In the genomic region with DNA sequence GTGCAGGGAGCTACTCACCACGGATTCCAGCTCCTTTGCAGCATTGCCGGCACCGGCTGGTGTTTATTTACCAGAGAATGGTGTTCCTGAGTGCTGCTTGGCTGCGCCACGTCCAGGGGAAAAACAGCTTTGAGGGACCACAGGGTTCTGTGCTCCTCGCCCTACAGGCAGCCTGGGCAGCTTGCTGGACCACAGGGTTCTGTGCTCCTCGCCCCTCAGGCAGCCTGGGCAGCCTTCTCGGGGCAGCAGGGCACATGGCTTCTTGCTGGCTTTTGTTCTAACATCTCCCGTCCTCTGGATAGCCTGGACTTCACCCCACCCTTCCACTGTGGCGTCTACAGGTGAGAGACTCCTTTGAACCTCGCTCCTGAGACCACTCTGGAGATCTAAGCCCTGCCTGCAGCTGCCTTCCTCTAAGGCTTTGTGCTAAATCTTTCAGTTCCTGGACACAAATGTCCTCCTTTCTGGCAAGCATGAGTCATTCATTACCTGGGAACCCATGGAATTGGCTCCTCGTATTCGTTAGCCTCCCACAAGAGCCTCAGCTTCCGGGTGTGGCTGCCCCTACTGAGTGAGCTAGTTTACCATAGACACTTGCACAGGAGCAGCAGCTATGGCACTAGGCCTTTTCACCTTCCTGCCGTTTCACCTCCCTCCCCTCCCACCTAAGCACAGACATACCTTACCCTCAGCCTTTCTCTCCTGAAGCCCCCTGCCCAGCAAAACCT, we compare ENCODE assay signal across 24 mouse cellular contexts. TPM values are rescaled to one million over a fixed set of nuclear protein-coding genes. Genes with fewer than 3 reads are reported as not detected.
DNase-seq lines count a peak whose midpoint lies in the region; ATAC-seq lines count a peak whose summit lies in the region.
"Had no signal": no experiment of that assay in that cellular context is flagged by ENCODE, and none has a peak within 500 bp of the region (broad histone marks: within the 10 kb centered on the region; RNA-seq: fewer than 3 reads in every experiment).

No protein-coding gene starts in this region.

- H3K36me3 ChIP-seq in kidney, embryonic 15.5 days, result no peaks in the 10 kb centered on the region
- H3K36me3 ChIP-seq in kidney, embryonic 16.5 days (ENCODE audit: insufficient read depth, low read length), result no peaks in the 10 kb centered on the region
- no peaks in the 10 kb centered on the region for H3K36me3 ChIP-seq in embryonic facial prominence, embryonic 11.5 days (replicated peaks; ENCODE audit: control insufficient read depth, insufficient read depth, low read depth, low read length)
- H3K36me3 ChIP-seq in limb, embryonic 11.5 days (ENCODE audit: control insufficient read depth, insufficient read depth, low read length), result no peaks in the 10 kb centered on the region
- H3K36me3 ChIP-seq: forebrain, embryonic 12.5 days; limb, embryonic 13.5 days; liver, embryonic 15.5 days had no signal

- DNase-seq in cerebellum, postnatal 25 days, result peak; percentile 43 to 44
- no peak for DNase-seq in cerebellum, postnatal 14 days
- no peak for DNase-seq in embryonic facial prominence, embryonic 11.5 days (ENCODE audit: low spot score)
- no peak for DNase-seq in limb, embryonic 11.5 days (ENCODE audit: low spot score)
- DNase-seq in yolk sac, embryonic 10.5 days (ENCODE audit: low spot score), result no peak
- DNase-seq in testis, postnatal 14 days (ENCODE audit: low spot score), result no peak
- DNase-seq: adrenal gland, postnatal 10 days; B cell, adult 2 months; gastrocnemius, postnatal 10 days; heart, adult 18-20 months; heart, postnatal 4 days; kidney, adult 18-20 months; kidney, postnatal 36 days; layer of hippocampus, adult 9-11 months; lung, postnatal 36 days; retina, postnatal 1 day had no signal

- H3K4me3 ChIP-seq in kidney, embryonic 15.5 days (replicated peaks), result no peak overlapping the region
- no peak overlapping the region for H3K4me3 ChIP-seq in kidney, embryonic 16.5 days (ENCODE audit: low read length)
- no peak overlapping the region for H3K4me3 ChIP-seq in embryonic facial prominence, embryonic 11.5 days (ENCODE audit: low read depth, low read length)
- no peak overlapping the region for H3K4me3 ChIP-seq in limb, embryonic 11.5 days (ENCODE audit: low read depth, low read length)
- H3K4me3 ChIP-seq: forebrain, embryonic 12.5 days; limb, embryonic 13.5 days; liver, embryonic 15.5 days had no signal

- no peaks in the 10 kb centered on the region for H3K27me3 ChIP-seq in kidney, embryonic 15.5 days
- no peaks in the 10 kb centered on the region for H3K27me3 ChIP-seq in kidney, embryonic 16.5 days (ENCODE audit: insufficient read depth, low read length)
- H3K27me3 ChIP-seq in embryonic facial prominence, embryonic 11.5 days (ENCODE audit: control insufficient read depth, insufficient read depth, low read length), result no peaks in the 10 kb centered on the region
- no peaks in the 10 kb centered on the region for H3K27me3 ChIP-seq in limb, embryonic 11.5 days (ENCODE audit: control insufficient read depth, insufficient read depth, low read length)
- H3K27me3 ChIP-seq: forebrain, embryonic 12.5 days had no signal

- H3K4me2 ChIP-seq in kidney, embryonic 15.5 days, result 0 out of 2 replicates have a peak overlapping the region, but pooled peaks have one; percentile 9
- H3K4me2 ChIP-seq in kidney, embryonic 16.5 days (replicated peaks; ENCODE audit: low read depth, low read length), result no peak overlapping the region
- H3K4me2 ChIP-seq in embryonic facial prominence, embryonic 11.5 days (ENCODE audit: low read depth, low read length), result no peak overlapping the region
- H3K4me2 ChIP-seq in limb, embryonic 11.5 days (ENCODE audit: low read depth, severe bottlenecking), result no peak overlapping the region
- H3K4me2 ChIP-seq: forebrain, embryonic 12.5 days; limb, embryonic 13.5 days; liver, embryonic 15.5 days had no signal

- H3K9ac ChIP-seq in kidney, embryonic 15.5 days, result 0 out of 2 replicates have a peak overlapping the region, but pooled peaks have one; percentile 10
- H3K9ac ChIP-seq in kidney, embryonic 16.5 days (replicated peaks; ENCODE audit: low read length), result no peak overlapping the region
- H3K9ac ChIP-seq in embryonic facial prominence, embryonic 11.5 days (replicated peaks; ENCODE audit: low read length), result 0 out of 2 replicates have a peak overlapping the region, but pooled peaks have one; percentile 11
- 0 out of 2 replicates have a peak overlapping the region, but pooled peaks have one; percentile 22 for H3K9ac ChIP-seq in limb, embryonic 11.5 days (ENCODE audit: low read length)
- H3K9ac ChIP-seq: forebrain, embryonic 12.5 days; limb, embryonic 13.5 days; liver, embryonic 15.5 days had no signal

- 61% methylated on average over 15 of the region's 15 CpGs for WGBS in kidney, embryonic 15.5 days
- 59% methylated on average over 15 of the region's 15 CpGs for WGBS in kidney, embryonic 16.5 days
- WGBS in embryonic facial prominence, embryonic 11.5 days, result 62% methylated on average over 15 of the region's 15 CpGs
- WGBS in limb, embryonic 11.5 days, result 58% methylated on average over 15 of the region's 15 CpGs

- 0 out of 2 replicates have a peak, but pooled peaks cover 3% of the 10 kb centered on the region for H3K9me3 ChIP-seq in kidney, embryonic 15.5 days (replicated peaks)
- H3K9me3 ChIP-seq in kidney, embryonic 16.5 days (ENCODE audit: low read length), result no peaks in the 10 kb centered on the region
- H3K9me3 ChIP-seq in embryonic facial prominence, embryonic 11.5 days (replicated peaks; ENCODE audit: control insufficient read depth, low read length), result no peaks in the 10 kb centered on the region
- H3K9me3 ChIP-seq in limb, embryonic 11.5 days (ENCODE audit: control insufficient read depth, low read length), result no peaks in the 10 kb centered on the region
- H3K9me3 ChIP-seq: forebrain, embryonic 12.5 days; limb, embryonic 13.5 days; liver, embryonic 15.5 days had no signal

- no peak overlapping the region for H3K27ac ChIP-seq in kidney, embryonic 15.5 days
- no peak overlapping the region for H3K27ac ChIP-seq in kidney, embryonic 16.5 days (ENCODE audit: low read length)
- no peak overlapping the region for H3K27ac ChIP-seq in embryonic facial prominence, embryonic 11.5 days (replicated peaks; ENCODE audit: low read depth, low read length)
- H3K27ac ChIP-seq in limb, embryonic 11.5 days (replicated peaks; ENCODE audit: low read depth, low read length), result no peak overlapping the region
- H3K27ac ChIP-seq: forebrain, embryonic 12.5 days; limb, embryonic 13.5 days; liver, embryonic 15.5 days had no signal

- no peak for ATAC-seq in kidney, embryonic 15.5 days (replicated peaks; ENCODE audit: low FRiP score)
- ATAC-seq in kidney, embryonic 16.5 days (ENCODE audit: low FRiP score, low TSS enrichment), result no peak; the same call in 1 of the 2 replicates
- ATAC-seq in embryonic facial prominence, embryonic 11.5 days (replicated peaks; ENCODE audit: insufficient number of reproducible peaks, low FRiP score, low TSS enrichment, low read depth), result no peak
- ATAC-seq in limb, embryonic 11.5 days (ENCODE audit: insufficient number of reproducible peaks, low FRiP score, low TSS enrichment, low read depth), result no peak

- peaks cover 16% of the 10 kb centered on the region for H3K4me1 ChIP-seq in kidney, embryonic 15.5 days
- peaks cover 10% of the 10 kb centered on the region; the same call in 1 of the 2 replicates for H3K4me1 ChIP-seq in kidney, embryonic 16.5 days (ENCODE audit: insufficient read depth, low read length)
- no peaks in the 10 kb centered on the region for H3K4me1 ChIP-seq in embryonic facial prominence, embryonic 11.5 days (ENCODE audit: control insufficient read depth, insufficient read depth, low read length)
- H3K4me1 ChIP-seq in limb, embryonic 11.5 days (ENCODE audit: control insufficient read depth, insufficient read depth, low read length), result peaks cover 7% of the 10 kb centered on the region; the same call in 1 of the 2 replicates

RNA-seq across cellular contexts. Expression of a gene that starts 4.0 kb away (rescaled TPM):
- polyA plus RNA-seq in kidney, embryonic 15.5 days (2015; fragmentation: Nextera tagmentation; extraction: Ambion mirVana), result 0.14 TPM in 1 of 2 replicates, not detected in the other
- not detected in 2 replicates for polyA plus RNA-seq in kidney, embryonic 16.5 days (2015; fragmentation: Nextera tagmentation; extraction: Ambion mirVana)
- not detected in 2 replicates for polyA plus RNA-seq in embryonic facial prominence, embryonic 11.5 days (2014; fragmentation: Nextera tagmentation; extraction: Ambion mirVana)
- polyA plus RNA-seq in limb, embryonic 11.5 days (2014; fragmentation: Nextera tagmentation; extraction: Ambion mirVana), result 0.13 TPM in 1 of 2 replicates, not detected in the other
- polyA plus RNA-seq: embryonic facial prominence, embryonic 14.5 days; forebrain, embryonic 12.5 days; heart, embryonic 14.5 days; limb, embryonic 13.5 days; liver, embryonic 15.5 days; thymus, postnatal 0 days had no signal

RNA-seq across cellular contexts. Expression of a gene that starts 7.0 kb away (rescaled TPM):
- polyA plus RNA-seq in kidney, embryonic 15.5 days (2015; fragmentation: Nextera tagmentation; extraction: Ambion mirVana), result 1.0 and 1.5 TPM in 2 replicates
- 0.47 and 0.54 TPM in 2 replicates for polyA plus RNA-seq in kidney, embryonic 16.5 days (2015; fragmentation: Nextera tagmentation; extraction: Ambion mirVana)
- 9.5 and 9.8 TPM in 2 replicates for polyA plus RNA-seq in embryonic facial prominence, embryonic 11.5 days (2014; fragmentation: Nextera tagmentation; extraction: Ambion mirVana)
- polyA plus RNA-seq in limb, embryonic 11.5 days (2014; fragmentation: Nextera tagmentation; extraction: Ambion mirVana), result 0.09 and 0.65 TPM in 2 replicates
- polyA plus RNA-seq: heart, embryonic 14.5 days; liver, embryonic 15.5 days; thymus, postnatal 0 days had no signal

RNA-seq across cellular contexts. Expression of a gene that starts 37.5 kb away (rescaled TPM):
- 0.09 TPM in 2 replicates for polyA plus RNA-seq in kidney, embryonic 15.5 days (2015; fragmentation: Nextera tagmentation; extraction: Ambion mirVana)
- polyA plus RNA-seq in kidney, embryonic 16.5 days (2015; fragmentation: Nextera tagmentation; extraction: Ambion mirVana), result 0.22 and 0.46 TPM in 2 replicates
- 0.81 and 2.1 TPM in 2 replicates for polyA plus RNA-seq in embryonic facial prominence, embryonic 11.5 days (2014; fragmentation: Nextera tagmentation; extraction: Ambion mirVana)
- polyA plus RNA-seq in limb, embryonic 11.5 days (2014; fragmentation: Nextera tagmentation; extraction: Ambion mirVana), result 0.15 TPM in 1 of 2 replicates, not detected in the other

RNA-seq across cellular contexts. Expression of a gene that starts 48.2 kb away (rescaled TPM):
- 119 TPM in 2 replicates for polyA plus RNA-seq in kidney, embryonic 15.5 days (2015; fragmentation: Nextera tagmentation; extraction: Ambion mirVana)
- 153 and 162 TPM in 2 replicates for polyA plus RNA-seq in kidney, embryonic 16.5 days (2015; fragmentation: Nextera tagmentation; extraction: Ambion mirVana)
- 31.5 and 36.4 TPM in 2 replicates for polyA plus RNA-seq in embryonic facial prominence, embryonic 11.5 days (2014; fragmentation: Nextera tagmentation; extraction: Ambion mirVana)
- polyA plus RNA-seq in limb, embryonic 11.5 days (2014; fragmentation: Nextera tagmentation; extraction: Ambion mirVana), result 38.8 and 41.1 TPM in 2 replicates

Comparison
In these comparisons a context has a peak if more than half of its experiments do, and no peak if none do; other contexts are left out.
1. DNase-seq: peak in cerebellum, postnatal 25 days (2 of 2); none in cerebellum, postnatal 14 days (0 of 2), embryonic facial prominence, embryonic 11.5 days (single experiment), limb, embryonic 11.5 days (single experiment), yolk sac, embryonic 10.5 days (single experiment) and testis, postnatal 14 days (single experiment).